Mouse (Mus musculus): ENCODE results near the gene Slc25a11.

Slc25a11 gene

DNA sequence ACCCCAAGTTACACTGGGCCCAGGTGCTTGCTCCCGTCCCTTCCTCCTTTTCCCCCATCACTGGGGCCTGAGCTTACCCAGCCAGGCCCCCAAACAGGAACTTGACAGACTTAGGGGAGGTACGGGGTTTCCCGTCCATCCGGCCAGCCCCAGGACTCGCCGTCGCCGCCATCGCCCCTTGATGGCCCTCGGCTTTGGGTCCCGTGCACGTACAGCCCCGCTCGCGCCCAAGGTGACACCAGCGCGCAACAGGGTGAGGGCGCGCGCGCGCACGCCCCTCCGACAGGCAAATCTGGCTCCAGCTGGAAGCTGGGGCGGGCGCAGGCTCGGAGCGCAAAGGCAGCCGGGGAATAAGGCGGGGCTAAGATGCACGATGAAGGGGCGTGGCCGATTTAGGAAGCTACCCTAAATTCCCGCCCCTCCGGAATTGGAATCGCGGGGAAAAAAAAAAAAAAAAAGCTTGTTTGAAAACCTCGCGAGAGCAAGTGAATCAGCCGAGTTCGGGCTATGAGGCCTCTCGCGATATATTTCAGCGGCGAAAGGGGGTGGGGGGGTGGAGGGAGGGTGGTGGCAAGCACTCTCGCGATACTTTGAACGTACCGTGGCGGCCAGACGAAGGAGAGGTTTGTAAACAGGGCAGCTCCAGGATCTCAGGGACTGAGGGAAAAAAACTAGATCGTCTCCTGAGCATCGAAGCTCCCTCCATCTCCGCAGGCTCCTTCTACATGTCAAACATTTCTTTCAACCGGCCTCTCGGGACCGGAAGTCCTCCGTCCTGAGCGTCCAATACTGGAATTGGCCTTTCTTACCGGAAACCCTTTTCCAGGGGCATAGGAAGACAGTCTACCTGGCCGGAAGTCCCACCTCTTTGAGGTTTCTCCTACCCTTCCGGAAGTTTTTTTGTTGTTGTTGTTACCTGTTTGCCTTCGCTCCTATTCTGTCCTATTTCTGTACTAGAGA, at the start of gene Slc25a11, which contains the start of gene Rnf167:
Gene Slc25a11, minus strand, starts transcription at position 789 of the 960 bp plus-strand sequence.
Gene Rnf167, plus strand, starts transcription at position 545 of the 960 bp plus-strand sequence.
- DNase-seq, result peak; percentile 91

GRCm38 (mm10) chr11:70693504-70693903, 46.2 kb upstream of the Slc25a11 start:
- no peak for DNase-seq

DNA sequence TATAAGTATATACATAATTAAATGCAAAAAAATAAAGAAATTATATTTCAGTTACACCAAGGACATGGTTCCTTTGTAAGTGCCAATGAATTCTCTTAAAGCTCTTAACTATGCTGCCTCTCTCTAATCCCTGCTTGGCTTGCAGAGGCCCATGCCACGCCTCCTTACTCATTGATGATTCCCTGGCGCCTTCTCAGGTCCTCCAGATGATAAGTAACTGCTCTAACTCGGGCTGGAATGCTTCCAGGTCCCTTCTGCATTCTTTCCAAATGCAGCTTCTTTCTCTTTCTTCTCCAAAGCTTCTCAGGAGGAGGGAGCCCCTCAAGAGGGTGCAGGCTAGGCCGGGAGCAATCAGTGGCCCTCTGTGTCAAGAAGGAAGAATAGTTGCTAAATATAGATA, 42.3 kb upstream of the Slc25a11 start:
- DNase-seq, result no peak

DNA sequence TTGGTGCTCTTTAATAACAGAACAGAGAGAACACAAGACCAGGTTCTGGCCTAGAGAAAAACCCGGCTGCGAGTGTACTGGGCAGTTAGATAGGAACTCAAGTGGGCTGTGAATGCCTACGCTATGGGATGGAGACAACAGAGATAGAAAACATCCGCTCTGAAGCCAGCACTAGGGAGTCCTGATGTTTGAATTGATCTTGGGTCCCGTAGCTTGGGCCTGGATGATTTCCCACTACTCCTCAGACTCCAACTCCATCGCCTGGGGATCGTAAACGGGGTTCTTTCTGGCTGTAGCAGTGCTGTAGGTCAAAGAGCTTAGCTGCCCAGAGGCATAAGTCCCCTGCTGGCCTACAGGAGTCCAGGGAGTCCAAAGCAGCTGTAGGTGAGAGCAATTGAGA, 41.1 kb upstream of the Slc25a11 start:
- no peak for DNase-seq

GRCm38 (mm10) chr11:70687601-70688199, 40.4 kb upstream of the Slc25a11 start, which contains the start of gene Camta2:
Gene Camta2 (minus strand): TSS chr11:70688105.
- DNase-seq, result peak; percentile 88

- DNase-seq, result no peak
Measured at GRCm38 (mm10) chr11:70686901-70687566, 39.8 kb upstream of the Slc25a11 start.

- no peak for DNase-seq
Measured at GRCm38 (mm10) chr11:70683640-70684039, 36.4 kb upstream of the Slc25a11 start.

- peak; percentile 45 for DNase-seq
Measured at GRCm38 (mm10) chr11:70681897-70682581, 34.8 kb upstream of the Slc25a11 start.

DNA sequence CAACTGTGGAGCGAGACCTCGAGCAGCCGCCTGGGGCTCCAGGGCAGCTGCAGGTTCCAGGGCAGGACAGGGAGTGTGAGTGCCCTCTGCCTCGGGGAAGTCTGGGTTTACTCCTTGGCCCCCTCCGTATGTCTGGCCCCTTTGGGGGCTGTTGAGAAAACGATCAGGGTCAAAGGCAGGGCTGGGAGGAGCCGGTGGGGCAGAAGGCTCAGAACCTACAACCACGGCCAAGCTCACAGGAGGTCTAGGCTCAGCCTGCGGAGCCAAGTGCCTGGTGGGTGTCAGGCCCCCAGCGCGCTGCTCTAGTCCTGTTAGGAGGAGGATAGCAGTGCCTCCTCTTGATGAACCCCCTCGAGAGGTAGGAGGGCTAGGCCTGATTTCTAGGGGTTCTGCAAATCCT, 33.9 kb upstream of the Slc25a11 start:
- no peak for DNase-seq

DNA sequence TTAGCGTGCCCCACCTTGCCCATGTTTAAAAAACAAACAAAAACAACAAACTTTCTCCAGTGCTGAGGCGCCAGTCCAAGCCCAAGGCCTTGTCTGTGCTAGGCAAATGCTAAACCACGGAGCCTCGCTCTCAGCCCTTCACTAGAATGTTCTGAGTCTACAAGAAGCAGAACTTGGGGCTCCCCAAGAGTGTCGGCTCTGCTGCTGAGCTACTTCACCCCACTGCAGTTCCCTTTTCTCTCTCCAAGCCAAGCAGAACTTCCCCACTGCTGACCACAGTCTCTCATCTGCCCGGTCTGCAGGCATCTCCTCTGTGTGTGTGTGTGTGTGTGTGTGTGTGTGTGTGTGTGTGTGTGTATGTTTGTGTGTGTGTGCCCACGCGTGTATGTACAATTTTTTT, 32.6 kb upstream of the Slc25a11 start:
- DNase-seq, result no peak

- no peak for DNase-seq
Measured at GRCm38 (mm10) chr11:70679361-70679760, 32.1 kb upstream of the Slc25a11 start.

DNA sequence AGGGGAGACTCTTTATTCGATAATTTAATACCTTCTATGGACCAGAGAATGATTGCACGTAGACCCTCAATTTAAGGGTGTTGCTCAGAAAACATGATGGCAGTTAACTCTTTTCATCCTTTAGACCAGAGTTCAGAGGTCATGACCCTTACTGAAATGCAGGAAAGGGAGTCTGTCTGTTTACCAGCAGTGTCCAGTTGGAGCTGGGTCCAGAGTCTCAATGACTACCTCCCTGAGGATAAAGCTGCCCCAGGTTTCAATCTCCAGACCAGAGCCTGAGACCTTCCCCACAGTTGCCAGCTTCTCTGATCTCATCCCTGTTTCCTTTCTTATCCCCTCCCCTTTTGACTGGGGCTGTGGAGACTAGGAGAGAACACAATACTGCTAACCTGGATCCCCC, 31.3 kb upstream of the Slc25a11 start:
- no peak for DNase-seq

DNA sequence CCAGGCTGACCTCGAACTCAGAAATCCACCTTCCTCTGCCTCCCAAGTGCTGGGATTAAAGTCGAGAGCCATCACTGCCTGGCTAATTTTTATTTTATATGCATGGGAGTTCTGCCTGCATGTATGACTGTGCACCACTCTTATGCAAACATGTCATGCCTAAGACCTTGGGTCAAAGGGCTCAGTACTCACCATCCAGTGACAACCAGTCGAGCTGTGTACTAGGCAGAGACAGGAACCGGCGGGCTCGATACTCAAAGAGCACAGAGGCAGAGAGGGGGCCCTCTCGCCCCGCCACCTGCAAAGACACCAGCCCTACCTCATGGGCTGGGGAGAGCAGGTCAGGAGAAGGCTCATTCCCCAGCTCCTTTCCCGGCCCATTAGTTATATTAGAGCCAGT, 30.8 kb upstream of the Slc25a11 start:
- no peak for DNase-seq

- DNase-seq, result no peak
Measured at GRCm38 (mm10) chr11:70674501-70674900, 27.2 kb upstream of the Slc25a11 start.

DNA sequence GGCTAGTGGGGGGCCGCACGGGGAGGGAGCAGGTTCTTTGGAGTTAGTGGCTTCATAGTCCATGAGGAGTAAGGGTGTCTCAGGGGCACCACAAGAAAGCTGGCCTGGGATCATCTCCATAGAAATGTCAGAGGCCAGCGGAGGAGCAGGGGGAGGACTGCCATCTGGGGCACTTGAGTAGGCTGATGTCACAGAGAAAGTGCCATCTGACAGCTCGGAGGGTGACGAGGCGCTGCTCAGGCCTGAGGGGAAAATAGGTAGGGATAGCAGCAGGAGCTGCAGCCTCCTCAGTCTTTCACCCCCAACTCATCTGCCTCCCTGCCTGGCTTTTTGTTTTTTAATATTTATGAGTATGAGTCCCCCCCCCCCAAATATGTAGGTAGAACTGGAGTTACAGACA, 26.7 kb upstream of the Slc25a11 start:
- DNase-seq, result no peak

- DNase-seq, result no peak
Measured at GRCm38 (mm10) chr11:70671333-70672047, 24.2 kb upstream of the Slc25a11 start.

DNA sequence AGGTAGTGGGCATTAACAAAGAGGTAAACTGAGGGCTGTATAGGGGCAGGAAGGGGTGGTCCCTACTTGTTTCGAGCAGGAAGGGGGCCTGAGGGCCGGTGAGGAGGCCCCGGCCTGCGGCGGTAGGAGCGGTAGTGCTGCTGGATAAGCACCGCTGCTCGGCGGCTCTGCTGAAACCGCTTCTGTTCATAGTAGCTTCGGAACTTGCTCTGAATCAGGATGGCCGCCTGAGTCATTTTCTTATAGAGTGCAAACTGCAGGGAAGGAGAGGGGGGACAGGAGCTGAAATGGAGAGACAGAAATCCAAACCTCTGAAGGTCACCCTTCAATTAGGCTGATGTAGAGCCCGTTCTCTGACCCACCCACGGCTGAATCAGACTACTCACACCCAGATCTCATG, 23.2 kb upstream of the Slc25a11 start:
- DNase-seq, result no peak

DNA sequence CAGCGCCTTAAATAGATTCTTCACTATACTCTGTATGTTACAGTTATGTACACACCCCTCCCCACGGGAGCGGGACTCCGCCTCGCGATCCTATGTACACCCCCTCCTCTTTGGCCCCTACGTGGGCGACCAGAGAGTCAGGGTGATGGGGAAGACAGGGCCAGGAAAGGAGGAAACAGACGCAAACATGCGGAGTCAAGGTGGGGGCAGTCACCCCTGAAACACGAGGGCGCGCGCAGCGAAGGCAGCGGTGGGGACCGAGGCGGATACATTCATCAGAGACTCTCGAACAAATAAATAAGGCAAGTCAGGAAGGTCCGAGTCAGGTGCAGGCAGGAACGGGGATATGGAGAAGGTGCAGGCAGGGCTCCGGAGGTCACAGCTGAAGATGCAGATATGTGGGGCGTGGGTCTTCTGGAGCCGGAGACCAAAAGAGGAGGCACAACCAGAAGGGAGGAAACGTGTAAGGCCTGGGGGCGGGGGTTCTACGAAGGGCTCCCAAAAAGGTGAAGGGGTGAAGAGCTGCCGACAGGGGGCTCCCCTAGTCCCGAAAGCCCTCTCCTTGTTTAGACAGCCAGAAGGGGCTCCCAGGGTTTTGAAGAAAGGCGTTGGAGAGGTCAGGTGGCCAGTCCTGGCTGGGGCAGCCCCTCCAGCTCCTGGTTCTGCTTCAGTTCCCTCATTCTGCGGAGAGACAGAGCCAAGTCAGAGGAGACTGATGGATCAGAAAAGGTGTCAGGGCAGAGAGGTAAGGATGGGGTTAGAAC, 22.5 kb upstream of the Slc25a11 start:
- DNase-seq, result peak; percentile 71

- peak; percentile 90 for DNase-seq
Measured at GRCm38 (mm10) chr11:70668771-70669505, 21.7 kb upstream of the Slc25a11 start, which contains the start of gene Spag7. Gene Spag7 (minus strand): TSS chr11:70669416.

- peak; percentile 70 for DNase-seq
Measured at GRCm38 (mm10) chr11:70668335-70668770, 21.1 kb upstream of the Slc25a11 start.

Measured in right cerebral cortex, postnatal 4 days (tissue).